Mouse (Mus musculus) G1E (cell line): Measurements from ENCODE around the gene Abtb1. TPM values are rescaled to one million over a fixed set of nuclear protein-coding genes. Genes with fewer than 3 reads are reported as not detected.

Experiments used
- ATAC-seq: 2 replicates; pipeline ENCODE4 v1.8.0; 2016; ENCODE audit warnings: mild to moderate bottlenecking; ENCODE audit not compliant: insufficient number of reproducible peaks, poor library complexity, low FRiP score, severe bottlenecking; ENCODE audit errors: extremely low read depth
- DNase-seq: peaks from one replicate; pipeline ENCODE4 v3.0.0; 2012; ENCODE audit warnings: low spot score
- H3K27me3 ChIP-seq: 2 replicates; pipeline ENCODE4 v1.6.1; 2012; ENCODE audit warnings: mild to moderate bottlenecking, low read length, inconsistent platforms; ENCODE audit not compliant: insufficient read depth
- H3K36me3 ChIP-seq: replicated peaks from 2 replicates; pipeline ENCODE3; 2012; ENCODE audit warnings: mild to moderate bottlenecking, inconsistent platforms
- H3K4me1 ChIP-seq: 2 replicates; pipeline ENCODE4 v1.6.1; 2012; ENCODE audit warnings: low read depth, low read length, inconsistent platforms, mixed read lengths; ENCODE audit not compliant: insufficient read depth
- H3K4me3 ChIP-seq: 2 replicates; pipeline ENCODE4 v1.5.1; 2012; ENCODE audit warnings: low read depth, mild to moderate bottlenecking, inconsistent platforms, low read length, moderate library complexity, mixed read lengths
- H3K9me3 ChIP-seq: replicated peaks from 2 replicates; pipeline ENCODE4 v1.6.1; 2012; ENCODE audit warnings: inconsistent platforms
- CTCF ChIP-seq: IDR thresholded peaks from 2 replicates; pipeline ENCODE4 v1.5.1; 2012; ENCODE audit warnings: low read depth, low read length, inconsistent platforms, mixed read lengths
- GATA1 ChIP-seq: IDR thresholded peaks from 2 replicates; pipeline ENCODE4 v1.6.1; 2012; ENCODE audit warnings: borderline replicate concordance, low read length, inconsistent platforms, mixed read lengths
- GATA2 ChIP-seq: IDR thresholded peaks from 2 replicates; pipeline ENCODE4 v1.6.1; 2012; ENCODE audit warnings: low read depth, low read length, inconsistent platforms, borderline replicate concordance
- POLR2AphosphoS5 ChIP-seq: IDR thresholded peaks from 2 replicates; pipeline ENCODE4 v1.6.1; 2012; ENCODE audit warnings: low read depth, low read length, inconsistent platforms; ENCODE audit not compliant: insufficient replicate concordance
- TAL1 ChIP-seq: conservative IDR thresholded peaks from 2 replicates; pipeline ENCODE4 v1.6.1; 2012; ENCODE audit warnings: low read depth, low read length, inconsistent platforms, mixed read lengths
- polyA plus RNA-seq: library from polyadenylated mRNA; stranded (reverse); fragments of >175 nt; gene quantifications from 2 replicates; pipeline ENCODE4 v1.2.3, GENCODE M21; 2012
- total RNA-seq, 2 experiments: library from RNA; stranded (forward) in 1 of 2; stranded (reverse) in 1 of 2; fragments of 200-1000 nt in 1 of 2; fragments of >200 nt in 1 of 2; fragmentation: Nextera tagmentation in 1 of 2; gene quantifications; 2 replicates each; pipeline ENCODE4 v1.2.3; 2014 to 2017

Gene Abtb1
- total and polyA plus RNA-seq, 3 experiments = 17.5 to 50.3 (median 22.2) TPM

DNA sequence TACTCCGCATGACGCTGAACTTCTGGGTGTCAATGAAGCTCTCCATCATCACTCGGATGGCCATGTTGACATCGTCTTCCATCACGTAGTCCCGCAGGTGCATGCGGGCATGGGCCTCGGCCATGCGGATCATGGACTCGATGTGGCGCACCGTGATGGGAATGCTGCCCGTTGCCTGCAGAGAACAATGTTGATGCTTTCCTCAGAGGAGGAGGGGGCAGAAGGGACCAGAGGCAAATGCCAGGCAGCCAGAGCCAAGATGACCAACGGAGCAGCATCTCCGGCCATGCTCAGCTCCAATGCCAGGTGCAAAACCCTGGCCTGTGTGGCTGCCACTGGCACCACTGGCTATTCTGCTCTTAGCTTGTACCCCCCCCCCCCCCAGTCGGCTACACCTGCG lies 42.9 kb upstream of the Abtb1 start:
- H3K36me3 ChIP-seq = peaks cover 98% of the 10 kb centered on the region
- no peaks in the 10 kb centered on the region for H3K9me3 ChIP-seq
- ATAC-seq = no peak

DNA sequence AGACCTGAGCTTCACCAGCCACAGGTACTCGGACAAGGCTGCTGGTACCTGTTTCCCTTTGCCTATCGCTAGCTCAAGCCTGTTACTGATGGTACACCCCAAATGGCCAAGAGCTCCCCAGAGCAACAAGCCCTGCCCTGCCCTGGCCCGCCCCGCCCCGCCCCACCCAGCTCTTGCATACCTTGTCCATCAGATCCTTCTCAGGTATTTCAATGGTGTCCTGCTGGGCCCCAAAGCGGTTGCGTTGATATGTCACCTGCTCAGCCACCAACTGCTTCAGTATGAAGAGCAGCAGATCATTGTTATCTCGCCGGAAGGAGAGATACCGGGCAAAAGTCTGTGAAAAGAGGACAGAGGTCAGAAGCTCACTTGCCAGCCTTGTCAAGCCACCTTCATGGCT lies 42.4 kb upstream of the Abtb1 start:
- Histone ChIP-seq H3K27me3 (no peaks in the 10 kb centered on the region), H3K4me1 (peaks cover 31% of the 10 kb centered on the region), H3K36me3 (peaks cover 93% of the 10 kb centered on the region), H3K4me3 (no peak overlapping the region), H3K9me3 (no peaks in the 10 kb centered on the region)
- TF ChIP-seq CTCF (no peak), GATA2 (no peak), TAL1 (no peak), GATA1 (no peak), POLR2AphosphoS5 (no peak)
- DNase-seq (no peak), ATAC-seq (no peak)

More for the DNA sequence above, 42.9 kb upstream of the Abtb1 start:
- no peak for DNase-seq
- 0 out of 2 replicates have a peak overlapping the region, but pooled peaks have one; percentile 5 for H3K4me3 ChIP-seq
- H3K4me1 ChIP-seq = peaks cover 36% of the 10 kb centered on the region
- H3K27me3 ChIP-seq = no peaks in the 10 kb centered on the region
- TF ChIP-seq GATA2 (no peak), CTCF (no peak), GATA1 (no peak), POLR2AphosphoS5 (no peak; the same call in 1 of the 2 replicates), TAL1 (no peak)

DNA sequence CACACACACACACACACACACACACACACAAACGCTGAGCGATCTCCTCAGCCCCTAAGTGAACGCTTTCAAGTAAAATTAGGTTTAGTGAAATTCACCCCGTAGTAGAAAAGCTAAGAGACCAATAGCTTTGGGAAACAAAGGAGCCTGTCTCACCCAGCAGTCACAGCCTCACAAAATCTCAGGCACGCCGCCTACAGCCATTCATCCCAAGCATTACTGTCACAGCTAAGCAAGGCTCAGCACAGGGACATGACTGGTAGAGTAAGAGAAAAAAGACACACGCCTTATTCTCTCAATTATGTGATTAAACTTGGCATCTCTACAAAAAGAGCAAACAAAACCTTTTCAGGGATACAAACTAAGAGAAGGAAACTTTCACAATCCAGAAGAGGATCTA lies 39.5 kb upstream of the Abtb1 start:
- TF ChIP-seq TAL1 (no peak), CTCF (no peak), POLR2AphosphoS5 (no peak), GATA2 (no peak), GATA1 (no peak)
- H3K9me3 ChIP-seq = no peaks in the 10 kb centered on the region
- H3K4me1 ChIP-seq = peaks cover 11% of the 10 kb centered on the region
- H3K36me3 ChIP-seq = peaks cover 73% of the 10 kb centered on the region
- DNase-seq (no peak), ATAC-seq (no peak)
- no peak overlapping the region for H3K4me3 ChIP-seq
- no peaks in the 10 kb centered on the region for H3K27me3 ChIP-seq

DNA sequence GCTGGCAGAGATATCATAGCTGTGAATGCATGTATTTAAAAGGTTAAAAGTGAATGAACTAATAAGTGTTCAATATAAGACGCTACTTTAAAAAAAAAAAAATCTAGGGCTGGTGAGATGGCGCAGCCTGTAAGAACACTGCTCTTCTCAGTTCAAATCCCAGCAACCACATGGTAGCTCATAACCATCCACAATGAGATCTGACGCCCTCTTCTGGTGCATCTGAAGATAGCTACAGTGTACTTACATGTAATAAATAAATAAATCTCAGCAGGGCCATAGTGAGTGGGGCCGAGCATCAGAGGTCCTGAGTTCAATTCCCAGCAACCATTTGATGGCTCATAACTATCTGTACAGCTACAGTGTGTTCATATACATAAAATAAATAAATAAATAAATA lies 37.7 kb upstream of the Abtb1 start:
- Histone ChIP-seq H3K4me3 (no peak overlapping the region), H3K4me1 (peaks cover under 1% of the 10 kb centered on the region), H3K36me3 (peaks cover 54% of the 10 kb centered on the region), H3K27me3 (peaks cover 7% of the 10 kb centered on the region; the same call in 1 of the 2 replicates), H3K9me3 (peaks cover 7% of the 10 kb centered on the region)
- ATAC-seq (no peak), DNase-seq (no peak)
- no peak for TF ChIP-seq TAL1
- TF ChIP-seq GATA1 = no peak
- TF ChIP-seq POLR2AphosphoS5 = no peak
- no peak for TF ChIP-seq CTCF
- TF ChIP-seq GATA2 = no peak

DNA sequence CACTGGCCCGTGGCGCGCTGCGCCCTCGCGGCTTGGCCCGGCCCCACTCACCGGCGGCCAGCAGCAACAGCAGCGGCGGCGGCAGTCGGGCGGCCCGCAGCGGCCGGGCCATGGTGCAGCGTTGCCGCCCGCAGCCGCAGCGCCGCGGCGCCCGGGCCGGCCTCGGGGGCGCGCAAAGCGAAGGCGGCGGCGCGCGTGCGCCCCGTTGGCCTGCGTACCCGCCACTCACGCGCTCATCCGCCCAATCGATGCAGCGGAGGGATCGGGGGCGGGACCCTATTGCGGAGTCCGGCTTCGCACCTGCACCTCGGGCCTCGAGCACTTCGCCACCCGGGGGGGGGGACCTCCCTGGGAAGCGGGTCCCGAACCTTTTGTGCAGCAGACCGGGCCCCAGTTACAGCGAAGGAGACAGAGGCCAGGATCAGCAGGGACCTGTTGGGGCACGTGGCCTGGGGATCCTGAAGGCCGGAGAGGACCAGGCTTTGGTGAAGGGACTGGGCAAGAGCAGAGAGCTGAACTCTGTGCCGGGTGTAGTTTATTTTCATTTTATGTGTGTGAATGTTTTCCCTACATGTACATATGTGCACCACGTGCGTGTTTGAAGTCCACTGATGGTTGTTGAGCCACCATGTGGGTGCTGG lies 33.2 kb upstream of the Abtb1 start, which contains the start of gene Podxl2:
Podxl2 (minus strand) TSS at position 177 of the 641 bp plus-strand sequence.
- Histone ChIP-seq H3K9me3 (peaks cover 11% of the 10 kb centered on the region), H3K36me3 (peaks cover 11% of the 10 kb centered on the region), H3K27me3 (peaks cover 42% of the 10 kb centered on the region), H3K4me3 (no peak within 1 kb of the TSS), H3K4me1 (no peaks in the 10 kb centered on the region)
- DNase-seq = no peak
- ATAC-seq = no peak
- TF ChIP-seq POLR2AphosphoS5 (no peak), TAL1 (no peak), GATA1 (no peak), CTCF (no peak), GATA2 (no peak)

DNA sequence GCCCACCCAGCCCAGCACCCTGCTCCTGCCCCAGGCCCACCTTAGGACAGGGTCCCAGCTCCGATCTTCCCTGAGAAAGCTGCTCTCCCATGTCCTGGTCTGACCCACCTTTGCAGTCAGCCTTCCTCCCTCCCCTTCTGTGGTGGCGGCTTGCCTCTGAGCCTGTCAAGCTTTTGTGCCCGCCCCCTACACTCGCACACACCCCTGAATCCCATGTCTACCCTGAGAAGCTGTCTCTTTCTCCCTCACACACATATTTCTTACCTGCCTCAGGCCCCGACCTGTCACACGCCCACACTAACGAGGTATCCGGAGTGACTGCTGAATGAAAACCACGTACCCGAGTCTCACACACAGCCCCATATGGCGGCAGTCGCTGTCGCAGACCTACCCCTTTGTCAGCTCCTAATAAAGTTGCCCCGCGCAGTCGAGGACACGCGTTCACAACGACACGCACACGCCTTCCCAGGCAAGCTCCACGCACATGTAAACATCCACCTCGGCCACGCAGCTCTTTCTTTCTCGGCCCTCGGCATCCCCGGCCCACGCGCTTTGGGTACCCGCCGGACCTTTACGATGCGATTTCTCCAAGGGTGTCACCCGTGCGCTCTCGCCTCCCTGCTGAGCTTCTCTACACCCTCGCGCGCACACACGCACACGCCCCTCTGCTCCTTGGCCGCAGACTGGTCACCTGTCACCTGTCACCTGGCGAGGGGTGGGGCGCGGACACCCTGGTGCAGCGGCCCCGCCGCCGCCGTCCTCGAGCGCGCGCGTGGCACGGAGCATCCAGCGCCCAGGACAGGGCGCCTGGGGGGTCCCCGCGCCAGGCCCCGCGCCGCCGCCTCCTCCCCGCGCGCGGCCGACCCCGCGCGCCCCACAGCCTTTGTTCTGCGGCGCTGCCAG lies 32.4 kb upstream of the Abtb1 start:
- H3K4me3 ChIP-seq = no peak overlapping the region
- TF ChIP-seq GATA2 (no peak), TAL1 (no peak), POLR2AphosphoS5 (no peak), GATA1 (no peak), CTCF (no peak)
- H3K4me1 ChIP-seq = no peaks in the 10 kb centered on the region
- peaks cover 44% of the 10 kb centered on the region for H3K27me3 ChIP-seq
- DNase-seq (no peak), ATAC-seq (no peak)
- H3K36me3 ChIP-seq = peaks cover 9% of the 10 kb centered on the region
- H3K9me3 ChIP-seq = peaks cover 11% of the 10 kb centered on the region
